Mouse (Mus musculus) liver, embryonic 15.5 days (tissue): ENCODE results near the gene Aftph. TPM values are rescaled to one million over a fixed set of nuclear protein-coding genes. Genes with fewer than 3 reads are reported as not detected.

Experiments used
- ATAC-seq: fragments of 200-750 bp; cut with Nextera tagmentation; 2 replicates; pipeline ENCODE4 v1.8.0; 2017; ENCODE audit warnings: moderate number of reproducible peaks, mild to moderate bottlenecking, moderate library complexity; ENCODE audit not compliant: insufficient read depth
- H3K27ac ChIP-seq: fragments of 300-500 bp; sonication (generic); replicated peaks from 2 replicates; pipeline ENCODE4 v1.5.1; 2015; ENCODE audit warnings: mild to moderate bottlenecking, inconsistent platforms
- H3K27me3 ChIP-seq: fragments of 300-500 bp; sonication (generic); 2 replicates; pipeline ENCODE4 v1.6.1; 2015; ENCODE audit warnings: mild to moderate bottlenecking, inconsistent platforms
- H3K36me3 ChIP-seq: fragments of 300-500 bp; sonication (generic); replicated peaks from 2 replicates; pipeline ENCODE4 v1.6.1; 2015; ENCODE audit warnings: moderate library complexity, mild to moderate bottlenecking, inconsistent platforms
- H3K4me1 ChIP-seq: fragments of 300-500 bp; sonication (generic); replicated peaks from 2 replicates; pipeline ENCODE4 v1.6.1; 2015; ENCODE audit warnings: inconsistent platforms
- H3K4me2 ChIP-seq: fragments of 300-500 bp; sonication (generic); 2 replicates; pipeline ENCODE4 v1.6.1; 2015; ENCODE audit warnings: moderate library complexity, mild to moderate bottlenecking, inconsistent platforms
- H3K4me3 ChIP-seq: fragments of 300-500 bp; sonication (generic); replicated peaks from 2 replicates; pipeline ENCODE4 v1.5.1; 2015; ENCODE audit warnings: mild to moderate bottlenecking, inconsistent platforms
- H3K9ac ChIP-seq: fragments of 300-500 bp; sonication (generic); 2 replicates; pipeline ENCODE4 v1.6.1; 2015; ENCODE audit warnings: moderate library complexity, mild to moderate bottlenecking, inconsistent platforms
- H3K9me3 ChIP-seq: fragments of 300-500 bp; sonication (generic); replicated peaks from 2 replicates; pipeline ENCODE4 v1.6.1; 2016; ENCODE audit warnings: inconsistent platforms
- WGBS: fragments of 180-500 bp; shearing (Covaris S2); methylation state at CpG from one replicate; pipeline ENCODE4 v1.1.7; 2015; ENCODE audit warnings: mixed read lengths; ENCODE audit not compliant: insufficient replicate concordance; 5-methylcytosine and 5-hydroxymethylcytosine counted together
- polyA plus RNA-seq: library from polyadenylated mRNA; unstranded; fragments of >200 nt; fragmentation: Nextera tagmentation; extraction: Ambion mirVana; gene quantifications from 2 replicates; pipeline ENCODE4 v1.2.1, GENCODE M21; 2015

Gene Aftph
- 10.6 and 12.4 TPM in 2 replicates for polyA plus RNA-seq

DNA sequence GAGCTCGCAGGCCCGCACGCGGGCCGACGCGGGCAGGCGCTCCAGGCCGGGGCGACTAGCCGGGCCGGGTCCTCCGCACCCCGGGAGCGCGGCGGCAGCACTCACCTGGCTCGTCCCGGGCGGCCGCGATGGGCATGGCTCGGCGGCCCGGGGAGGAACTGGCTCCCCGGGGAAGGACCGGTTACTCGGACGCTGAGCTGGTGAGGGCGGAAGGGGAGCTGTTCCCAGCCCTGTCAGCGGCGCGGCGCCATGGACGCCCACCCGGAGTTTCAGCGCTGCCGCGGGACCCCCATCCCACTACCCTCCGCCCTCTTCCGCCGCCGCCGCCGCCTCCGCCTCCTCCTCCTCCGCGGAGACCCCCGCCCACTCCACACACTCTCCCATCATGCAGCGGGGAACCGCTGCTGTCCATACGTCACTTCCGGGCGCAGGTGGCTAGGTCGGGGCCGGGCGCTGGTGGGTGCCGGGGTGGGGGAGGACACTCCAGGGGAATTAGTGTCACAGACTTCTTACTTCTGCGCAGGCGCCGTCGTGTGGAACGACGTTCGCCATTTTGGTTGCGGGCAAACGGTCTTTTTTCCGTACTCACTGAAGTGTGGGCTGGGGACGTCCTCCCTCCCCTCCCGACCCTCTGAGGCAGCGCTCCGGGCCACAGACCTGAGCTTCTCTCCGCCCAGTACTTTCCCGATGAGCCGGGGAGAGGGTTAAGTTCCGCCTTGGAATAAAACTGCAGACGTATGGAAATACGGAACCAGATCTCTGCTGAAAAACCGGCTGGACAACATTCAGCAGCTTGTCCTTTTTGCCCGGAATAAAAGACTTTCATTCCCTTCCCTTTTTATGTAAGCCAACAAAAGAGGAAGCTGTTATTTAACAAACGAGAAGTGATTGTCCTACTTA lies at the start of gene Aftph:
TSS of gene Aftph (minus strand) at position 389 of the 900 bp plus-strand sequence.
- H3K4me2 ChIP-seq = peak within 1 kb of the TSS; percentile 83
- peak within 1 kb of the TSS; percentile 98 for H3K4me3 ChIP-seq
- WGBS = under 1% methylated on average over 76 of the region's 81 CpGs
- H3K27ac ChIP-seq = peak within 1 kb of the TSS; percentile 98
- H3K4me1 ChIP-seq = peaks cover 6% of the 10 kb centered on the region; the same call in 1 of the 2 replicates
- H3K9me3 ChIP-seq = no peaks in the 10 kb centered on the region
- H3K27me3 ChIP-seq = no peaks in the 10 kb centered on the region
- peaks cover 6% of the 10 kb centered on the region; the same call in 1 of the 2 replicates for H3K36me3 ChIP-seq
- peak; percentile 97 for ATAC-seq
- peak within 1 kb of the TSS; percentile 99 for H3K9ac ChIP-seq

GRCm38 (mm10) chr11:20789015-20789414 lies 47.6 kb upstream of the Aftph start:
- Histone ChIP-seq H3K27me3 (no peaks in the 10 kb centered on the region), H3K9me3 (no peaks in the 10 kb centered on the region), H3K27ac (no peak overlapping the region), H3K36me3 (no peaks in the 10 kb centered on the region), H3K4me2 (no peak overlapping the region), H3K4me1 (no peaks in the 10 kb centered on the region), H3K4me3 (no peak overlapping the region), H3K9ac (no peak overlapping the region)
- WGBS = 41% methylated on average over 1 of the region's 1 CpGs
- ATAC-seq = no peak

DNA sequence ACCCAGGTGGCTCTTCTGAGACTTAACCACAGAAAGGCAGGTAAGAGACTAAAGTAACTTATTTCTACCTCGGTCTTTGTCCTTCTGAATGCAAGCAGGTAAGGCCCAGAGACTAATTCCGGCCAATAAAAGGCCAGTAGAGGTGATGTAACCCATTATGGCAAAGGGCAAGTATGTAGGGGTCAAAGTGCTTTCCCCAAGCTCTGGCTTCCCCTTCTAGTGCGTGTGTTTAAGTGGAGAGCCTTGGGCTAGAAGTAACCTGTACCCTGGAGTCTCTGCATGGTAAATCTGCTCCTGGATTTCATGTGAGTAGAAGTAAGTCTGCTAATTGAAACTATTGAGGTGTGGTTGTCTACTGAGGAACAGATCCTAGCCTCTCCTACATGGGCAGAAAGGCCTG lies 46.7 kb upstream of the Aftph start:
- Histone ChIP-seq H3K9ac (no peak overlapping the region), H3K27ac (no peak overlapping the region), H3K27me3 (no peaks in the 10 kb centered on the region), H3K4me2 (no peak overlapping the region), H3K9me3 (no peaks in the 10 kb centered on the region), H3K4me1 (no peaks in the 10 kb centered on the region), H3K4me3 (no peak overlapping the region), H3K36me3 (no peaks in the 10 kb centered on the region)
- no peak for ATAC-seq
- WGBS = 51% methylated on average over 3 of the region's 3 CpGs

DNA sequence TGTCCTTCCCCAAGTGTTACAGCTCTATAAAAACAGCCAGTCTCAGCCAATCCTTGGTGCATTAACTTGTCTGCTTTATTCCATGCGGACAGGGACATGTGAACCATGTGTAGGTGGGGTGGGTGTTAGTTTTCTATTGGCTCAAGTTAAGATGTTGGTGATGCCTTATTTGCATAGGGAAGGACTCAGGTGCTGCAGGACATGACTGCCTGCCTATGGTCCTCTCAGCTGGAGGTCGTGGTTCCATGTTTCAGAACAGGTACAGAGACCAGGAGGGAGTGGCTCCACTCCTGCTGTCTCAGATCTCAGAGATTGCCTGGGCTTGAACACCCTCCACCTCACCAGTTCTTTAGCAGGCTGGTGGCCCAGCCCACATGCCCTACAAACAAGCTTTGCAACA lies 44.8 kb upstream of the Aftph start:
- no peak for ATAC-seq
- no peak overlapping the region for H3K4me2 ChIP-seq
- H3K9me3 ChIP-seq = no peaks in the 10 kb centered on the region
- H3K4me3 ChIP-seq = no peak overlapping the region
- H3K27ac ChIP-seq = no peak overlapping the region
- no peaks in the 10 kb centered on the region for H3K27me3 ChIP-seq
- H3K36me3 ChIP-seq = no peaks in the 10 kb centered on the region
- 37% methylated on average over 2 of the region's 2 CpGs for WGBS
- no peaks in the 10 kb centered on the region for H3K4me1 ChIP-seq
- no peak overlapping the region for H3K9ac ChIP-seq

DNA sequence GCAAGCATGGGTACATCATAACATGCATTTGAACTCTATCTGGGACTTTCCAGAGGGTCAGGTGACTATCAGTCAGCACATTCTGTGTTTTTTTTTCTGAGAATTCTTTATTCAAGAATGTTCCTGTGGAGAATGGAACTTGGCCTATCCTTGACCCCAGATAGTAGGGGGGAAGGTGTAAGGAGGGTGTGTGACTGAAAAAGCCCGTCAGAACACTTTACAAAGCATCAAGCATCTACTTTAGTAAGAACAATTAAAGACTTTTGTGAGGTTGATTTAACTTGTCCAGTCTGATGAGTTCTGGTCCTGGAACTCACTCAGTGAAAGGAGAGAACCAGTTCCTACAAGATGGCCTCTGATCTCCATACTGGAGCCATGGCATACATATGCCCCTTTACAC lies 43.8 kb upstream of the Aftph start:
- no peak overlapping the region for H3K4me2 ChIP-seq
- H3K27ac ChIP-seq = no peak overlapping the region
- no peak overlapping the region for H3K4me3 ChIP-seq
- no peak for ATAC-seq
- H3K9me3 ChIP-seq = no peaks in the 10 kb centered on the region
- no peak overlapping the region for H3K9ac ChIP-seq
- 29% methylated on average over 1 of the region's 1 CpGs for WGBS
- H3K27me3 ChIP-seq = no peaks in the 10 kb centered on the region
- no peaks in the 10 kb centered on the region for H3K4me1 ChIP-seq
- no peaks in the 10 kb centered on the region for H3K36me3 ChIP-seq

DNA sequence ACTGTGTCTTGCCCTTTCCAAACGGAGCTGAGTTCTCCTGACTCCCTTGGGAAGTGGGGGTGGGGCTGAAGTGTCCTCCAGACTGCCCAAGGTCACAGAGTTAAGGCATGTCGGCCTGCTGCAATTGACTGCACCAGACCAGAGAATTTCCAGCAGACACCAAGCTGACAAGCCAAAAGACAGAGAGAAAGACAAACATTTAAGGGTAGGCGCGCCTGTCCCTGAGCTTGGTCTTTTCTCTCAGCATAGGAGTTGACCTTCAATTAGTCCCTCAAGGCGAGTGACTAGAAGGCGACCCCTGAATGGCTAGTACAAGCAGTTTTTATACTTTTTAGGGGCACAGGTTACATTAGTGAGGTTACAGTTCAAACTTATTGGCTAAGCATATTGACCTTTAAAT lies 43.4 kb upstream of the Aftph start:
- no peaks in the 10 kb centered on the region for H3K36me3 ChIP-seq
- no peaks in the 10 kb centered on the region for H3K4me1 ChIP-seq
- no peaks in the 10 kb centered on the region for H3K9me3 ChIP-seq
- no peak overlapping the region for H3K9ac ChIP-seq
- no peak overlapping the region for H3K4me3 ChIP-seq
- H3K4me2 ChIP-seq = no peak overlapping the region
- no peak for ATAC-seq
- H3K27ac ChIP-seq = no peak overlapping the region
- WGBS = 65% methylated on average over 6 of the region's 6 CpGs
- no peaks in the 10 kb centered on the region for H3K27me3 ChIP-seq

- WGBS = 69% methylated on average over 1 of the region's 1 CpGs
- Histone ChIP-seq H3K27ac (no peak overlapping the region), H3K27me3 (no peaks in the 10 kb centered on the region), H3K9me3 (no peaks in the 10 kb centered on the region), H3K36me3 (no peaks in the 10 kb centered on the region), H3K4me3 (no peak overlapping the region), H3K4me1 (peaks cover 9% of the 10 kb centered on the region), H3K9ac (no peak overlapping the region), H3K4me2 (no peak overlapping the region)
- no peak for ATAC-seq
These were observed 42.1 kb upstream of the Aftph start for GRCm38 (mm10) chr11:20783467-20783866.

GRCm38 (mm10) chr11:20782620-20783019 lies 41.2 kb upstream of the Aftph start:
- Histone ChIP-seq H3K4me3 (no peak overlapping the region), H3K27me3 (no peaks in the 10 kb centered on the region), H3K4me1 (peaks cover 14% of the 10 kb centered on the region), H3K9ac (no peak overlapping the region), H3K36me3 (no peaks in the 10 kb centered on the region), H3K27ac (no peak overlapping the region), H3K9me3 (no peaks in the 10 kb centered on the region), H3K4me2 (no peak overlapping the region)
- no peak for ATAC-seq
- 30% methylated on average over 2 of the region's 2 CpGs for WGBS

DNA sequence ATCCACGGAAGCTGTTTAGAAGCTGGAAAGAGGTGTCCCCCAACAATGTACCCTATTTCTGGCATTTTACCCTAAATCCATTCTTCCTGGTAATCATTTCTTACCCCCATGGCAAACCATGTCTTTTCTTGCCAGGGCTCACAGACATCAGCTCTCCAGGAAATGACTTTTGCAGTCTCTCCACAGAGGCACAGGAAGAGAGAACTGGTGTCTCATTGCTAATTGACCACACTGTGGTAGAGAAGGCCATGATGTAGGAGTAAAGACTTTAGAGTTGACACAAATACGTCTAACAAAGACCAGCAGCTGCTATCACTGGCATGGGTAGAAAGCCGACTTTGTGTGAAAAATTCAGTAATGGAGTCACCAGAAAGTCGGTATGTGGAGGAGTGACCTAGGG lies 38.9 kb upstream of the Aftph start:
- no peaks in the 10 kb centered on the region for H3K9me3 ChIP-seq
- no peak overlapping the region for H3K4me2 ChIP-seq
- no peaks in the 10 kb centered on the region for H3K36me3 ChIP-seq
- H3K27me3 ChIP-seq = no peaks in the 10 kb centered on the region
- no peak for ATAC-seq
- 53% methylated on average over 4 of the region's 4 CpGs for WGBS
- peaks cover 14% of the 10 kb centered on the region for H3K4me1 ChIP-seq
- no peak overlapping the region for H3K9ac ChIP-seq
- H3K4me3 ChIP-seq = no peak overlapping the region
- H3K27ac ChIP-seq = no peak overlapping the region

DNA sequence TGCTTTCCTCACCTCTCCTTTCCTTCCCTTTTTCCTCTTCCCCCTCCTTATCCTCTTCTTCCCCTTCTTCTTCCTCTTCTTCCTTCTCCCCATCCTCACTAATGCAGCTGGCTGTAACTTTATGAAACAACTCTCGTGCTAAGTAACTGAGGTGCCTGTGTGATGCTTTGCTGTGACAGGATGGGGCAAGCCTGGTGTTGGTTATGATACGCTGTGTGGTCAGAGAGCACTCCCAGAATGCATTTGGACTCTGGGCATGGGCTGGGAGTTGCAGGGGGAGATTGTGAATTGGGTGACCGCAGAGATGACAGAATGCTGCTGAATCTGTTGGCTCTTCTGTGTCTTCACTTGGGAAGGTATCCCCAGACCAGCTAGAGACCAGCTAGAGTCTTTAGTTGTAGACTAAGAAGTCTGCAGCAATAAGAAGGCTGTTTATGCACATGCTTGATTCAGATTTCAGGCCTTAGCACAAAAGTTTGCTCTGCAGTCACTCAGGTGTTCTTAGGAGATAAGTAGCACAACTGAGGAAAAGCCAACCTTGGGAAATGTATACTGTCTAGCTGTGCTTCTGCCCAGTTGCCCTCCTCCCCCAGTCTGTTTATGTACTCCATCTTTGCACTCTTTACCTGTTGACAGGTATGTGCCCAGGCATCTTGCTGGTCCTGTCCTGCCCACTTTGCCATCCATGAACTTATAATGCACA lies 37.6 kb upstream of the Aftph start:
- H3K9me3 ChIP-seq = no peaks in the 10 kb centered on the region
- no peaks in the 10 kb centered on the region for H3K27me3 ChIP-seq
- no peak overlapping the region for H3K27ac ChIP-seq
- H3K36me3 ChIP-seq = no peaks in the 10 kb centered on the region
- 36% methylated on average over 3 of the region's 3 CpGs for WGBS
- no peak overlapping the region for H3K9ac ChIP-seq
- H3K4me2 ChIP-seq = no peak overlapping the region
- H3K4me1 ChIP-seq = peaks cover 14% of the 10 kb centered on the region
- no peak overlapping the region for H3K4me3 ChIP-seq
- no peak for ATAC-seq

- H3K27me3 ChIP-seq = no peaks in the 10 kb centered on the region
- WGBS = 5% methylated on average over 1 of the region's 1 CpGs
- no peak overlapping the region for H3K9ac ChIP-seq
- no peak overlapping the region for H3K4me3 ChIP-seq
- peaks cover 14% of the 10 kb centered on the region for H3K4me1 ChIP-seq
- 0 out of 2 replicates have a peak, but pooled peaks have one; percentile 12 for ATAC-seq
- H3K27ac ChIP-seq = no peak overlapping the region
- H3K4me2 ChIP-seq = no peak overlapping the region
- no peaks in the 10 kb centered on the region for H3K36me3 ChIP-seq
- H3K9me3 ChIP-seq = no peaks in the 10 kb centered on the region
These were observed 36.9 kb upstream of the Aftph start for GRCm38 (mm10) chr11:20778298-20778697.
